Mouse (Mus musculus) hindbrain, embryonic 15.5 days (tissue): Measurements from ENCODE around the gene Gpsm1. TPM values are rescaled to one million over a fixed set of nuclear protein-coding genes. Genes with fewer than 3 reads are reported as not detected.

Source experiments
- ATAC-seq: fragments of 200-750 bp; cut with Nextera tagmentation; 2 replicates; pipeline ENCODE4 v1.8.0; 2017; ENCODE audit warnings: low read depth, moderate number of reproducible peaks, moderate TSS enrichment; ENCODE audit not compliant: low FRiP score
- H3K27ac ChIP-seq: fragments of 300-500 bp; sonication (generic); replicated peaks from 2 replicates; pipeline ENCODE4 v1.5.1; 2015; ENCODE audit warnings: mild to moderate bottlenecking, inconsistent platforms
- H3K27me3 ChIP-seq: fragments of 300-500 bp; sonication (generic); 2 replicates; pipeline ENCODE4 v1.6.1; 2015; ENCODE audit warnings: control low read depth, inconsistent platforms
- H3K36me3 ChIP-seq: fragments of 300-500 bp; sonication (generic); 2 replicates; pipeline ENCODE4 v1.6.1; 2015; ENCODE audit warnings: control low read depth, inconsistent platforms
- H3K4me1 ChIP-seq: fragments of 300-500 bp; sonication (generic); replicated peaks from 2 replicates; pipeline ENCODE4 v1.6.1; 2015; ENCODE audit warnings: control low read depth, inconsistent platforms
- H3K4me2 ChIP-seq: fragments of 300-500 bp; sonication (generic); 2 replicates; pipeline ENCODE4 v1.6.1; 2015; ENCODE audit warnings: moderate library complexity, mild to moderate bottlenecking, inconsistent platforms
- H3K4me3 ChIP-seq: fragments of 300-500 bp; sonication (generic); 2 replicates; pipeline ENCODE4 v1.5.1; 2015; ENCODE audit warnings: mild to moderate bottlenecking, inconsistent platforms
- H3K9ac ChIP-seq: fragments of 300-500 bp; sonication (generic); 2 replicates; pipeline ENCODE4 v1.6.1; 2015; ENCODE audit warnings: inconsistent platforms
- H3K9me3 ChIP-seq: fragments of 300-500 bp; sonication (generic); 2 replicates; pipeline ENCODE4 v1.6.1; 2016; ENCODE audit warnings: control low read depth, inconsistent platforms
- WGBS: fragments of 180-500 bp; shearing (Covaris S2); methylation state at CpG from one replicate; pipeline ENCODE4 v1.1.7; 2015; 5-methylcytosine and 5-hydroxymethylcytosine counted together
- polyA plus RNA-seq: library from polyadenylated mRNA; unstranded; fragments of >200 nt; fragmentation: Nextera tagmentation; extraction: Ambion mirVana; gene quantifications from 2 replicates; pipeline ENCODE4 v1.2.1, GENCODE M21; 2015

Gene Gpsm1
- polyA plus RNA-seq, 1 experiment from 2014 or later: 199 TPM

DNA sequence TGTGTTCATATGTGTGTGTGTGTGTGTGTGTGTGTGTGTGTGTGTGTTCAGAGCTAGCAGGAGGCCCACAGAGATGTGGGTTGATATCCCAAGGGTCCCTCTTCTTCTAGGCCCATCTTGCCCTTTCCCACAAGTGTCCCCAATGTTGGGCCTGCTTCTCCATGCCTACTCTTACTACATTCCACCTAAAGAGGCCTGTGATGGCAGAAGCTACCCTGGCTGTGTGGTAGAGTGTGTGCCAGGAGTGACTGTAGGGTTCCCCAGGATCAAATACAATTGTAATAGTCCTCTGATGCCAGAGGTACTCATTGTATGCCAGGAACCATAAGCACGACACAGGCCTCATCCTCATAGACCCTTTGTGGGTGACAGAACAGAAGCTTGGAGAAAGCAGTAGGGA is 1.9 kb upstream of the Gpsm1 start:
- Histone ChIP-seq H3K9me3 (no peaks in the 10 kb centered on the region), H3K27me3 (no peaks in the 10 kb centered on the region), H3K36me3 (no peaks in the 10 kb centered on the region), H3K27ac (no peak overlapping the region), H3K4me1 (peaks cover 34% of the 10 kb centered on the region), H3K4me3 (no peak overlapping the region), H3K4me2 (no peak overlapping the region), H3K9ac (no peak overlapping the region)
- ATAC-seq: no peak
- 90% methylated on average over 1 of the region's 1 CpGs for WGBS

DNA sequence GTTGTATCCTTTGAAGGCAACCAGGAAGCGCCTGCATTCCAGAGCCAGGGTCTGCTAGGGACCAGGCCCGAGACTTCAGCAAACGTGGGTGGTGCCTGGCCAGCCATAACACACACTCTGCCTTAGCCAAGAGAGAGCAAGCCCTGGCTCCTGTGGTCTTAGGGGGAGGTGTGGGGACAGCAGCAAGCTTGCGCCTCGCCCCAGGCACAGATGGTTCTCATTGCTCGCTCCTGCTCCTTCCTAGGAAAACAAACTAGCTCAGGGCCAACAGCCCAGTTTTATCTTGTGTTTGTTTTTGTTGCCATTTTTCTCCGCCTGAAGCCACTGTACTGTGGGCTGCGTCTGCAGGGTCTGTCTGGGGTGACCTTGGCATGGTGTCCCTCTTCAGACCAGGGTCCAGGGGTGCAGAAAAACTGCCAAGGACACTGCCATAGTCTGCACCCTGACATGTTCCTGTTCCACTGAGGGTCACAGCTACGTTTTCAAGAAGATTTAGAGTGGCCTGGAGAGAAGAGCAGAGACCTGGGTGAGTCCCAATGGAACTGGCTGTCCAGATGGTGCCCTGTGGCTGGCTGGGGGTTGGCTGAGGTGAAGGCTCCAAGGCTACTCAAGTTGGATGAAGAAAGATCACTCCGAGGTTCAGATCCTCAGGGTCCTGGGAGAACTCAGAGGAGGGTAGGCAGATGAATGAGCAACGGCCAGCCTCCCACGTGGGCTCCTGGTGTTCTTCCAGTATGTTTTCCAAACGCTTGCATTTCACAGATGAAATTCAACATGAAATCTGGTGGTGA is 839 bp upstream of the Gpsm1 start:
- Histone ChIP-seq H3K36me3 (no peaks in the 10 kb centered on the region), H3K9me3 (no peaks in the 10 kb centered on the region), H3K27ac (peak overlapping the region; percentile 91), H3K4me2 (peak overlapping the region; percentile 87), H3K9ac (peak overlapping the region; percentile 82; the same call in 1 of the 2 replicates), H3K4me3 (peak overlapping the region; percentile 63), H3K27me3 (no peaks in the 10 kb centered on the region), H3K4me1 (peaks cover 45% of the 10 kb centered on the region)
- WGBS: 57% methylated on average over 13 of the region's 13 CpGs
- ATAC-seq: no peak

DNA sequence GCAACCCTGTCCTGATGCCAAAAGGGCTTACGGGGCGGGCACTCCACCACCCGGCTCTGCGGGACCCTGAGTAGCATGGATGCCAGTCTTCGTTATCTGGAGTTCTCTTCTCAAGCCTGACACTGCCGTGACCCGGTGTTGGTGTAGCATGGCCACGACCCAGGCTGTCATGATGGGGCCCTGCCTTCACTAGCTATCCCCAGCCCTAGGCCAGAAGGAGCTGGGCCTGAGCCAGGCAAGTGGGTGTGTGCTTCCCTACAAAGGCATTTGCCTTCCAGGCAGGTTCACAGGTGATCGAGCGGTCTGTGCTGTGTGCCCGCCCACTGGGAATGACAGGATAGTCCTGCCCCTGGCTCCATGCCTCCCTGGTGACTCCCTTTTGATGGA is 603 bp downstream of the Gpsm1 start:
- Histone ChIP-seq H3K4me1 (peaks cover 57% of the 10 kb centered on the region), H3K9me3 (no peaks in the 10 kb centered on the region), H3K4me2 (peak overlapping the region; percentile 87), H3K9ac (peak overlapping the region; percentile 82), H3K27ac (peak overlapping the region; percentile 91), H3K36me3 (no peaks in the 10 kb centered on the region), H3K27me3 (no peaks in the 10 kb centered on the region), H3K4me3 (peak overlapping the region; percentile 63)
- WGBS: under 1% methylated on average over 11 of the region's 11 CpGs
- ATAC-seq: peak; percentile 59

DNA sequence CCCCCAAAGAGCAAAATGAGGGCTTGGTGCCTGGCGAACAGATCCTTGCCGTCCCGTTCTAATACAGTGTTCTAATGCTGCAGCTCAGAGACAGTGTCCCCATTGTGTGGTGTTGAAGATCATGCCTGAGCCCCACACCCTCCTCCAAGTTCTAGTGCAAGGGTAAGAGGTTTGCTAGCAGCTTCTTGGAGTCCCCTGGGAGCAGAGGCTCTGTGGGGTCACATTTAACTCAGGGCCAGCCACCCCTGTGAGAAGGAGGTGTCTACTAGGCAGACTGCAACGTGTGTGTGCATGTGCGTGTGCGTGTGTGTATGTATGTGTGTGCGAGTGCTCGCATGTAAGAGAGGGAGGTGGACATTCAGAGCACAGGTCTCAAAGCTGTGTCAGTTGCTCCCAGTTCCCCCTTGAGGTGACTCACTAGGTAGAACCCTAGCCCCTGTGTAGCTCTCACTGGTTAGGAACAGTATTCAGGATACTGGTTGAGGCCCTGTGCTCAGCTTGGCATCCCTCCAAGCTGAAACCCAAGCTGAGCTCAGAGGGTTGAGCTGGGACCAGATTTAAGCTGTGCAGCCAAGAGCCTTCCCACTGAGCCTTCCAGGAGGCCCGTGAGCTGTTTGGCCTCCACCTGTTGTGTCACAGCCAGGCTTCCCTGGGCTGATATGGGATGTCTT is 1.4 kb downstream of the Gpsm1 start:
- 39% methylated on average over 9 of the region's 9 CpGs for whole genome bisulfite sequencing
- peak overlapping the region; percentile 91 for H3K27ac ChIP-seq

DNA sequence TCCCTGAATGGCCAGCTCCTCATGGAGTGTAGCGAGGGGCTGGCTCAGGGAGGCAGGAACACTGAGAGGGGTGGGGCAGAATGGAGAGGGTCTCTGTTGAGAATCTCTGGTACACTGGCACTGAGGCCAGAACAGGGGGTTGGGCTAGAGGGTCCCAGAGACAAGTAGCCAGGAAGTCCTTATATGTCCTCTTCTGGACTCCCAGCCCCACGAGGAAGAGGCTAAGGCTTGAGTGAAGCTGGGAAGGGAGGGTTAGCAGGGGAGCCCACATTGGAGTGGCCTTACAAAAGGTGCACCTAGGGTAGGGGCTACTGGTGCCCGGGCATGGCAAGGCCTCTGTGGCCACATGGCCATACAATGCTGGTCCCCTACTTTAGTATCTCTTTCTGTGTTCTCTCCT is 2.1 kb downstream of the Gpsm1 start:
- peak overlapping the region; percentile 63 for H3K4me3 ChIP-seq
- H3K27me3 ChIP-seq: no peaks in the 10 kb centered on the region
- 60% methylated on average over 3 of the region's 3 CpGs for WGBS
- no peak for ATAC-seq
- peak overlapping the region; percentile 91; the same call in 1 of the 2 replicates for H3K27ac ChIP-seq
- no peaks in the 10 kb centered on the region for H3K9me3 ChIP-seq
- H3K4me2 ChIP-seq: peak overlapping the region; percentile 87
- H3K36me3 ChIP-seq: peaks cover 2% of the 10 kb centered on the region; the same call in 1 of the 2 replicates
- H3K4me1 ChIP-seq: peaks cover 61% of the 10 kb centered on the region
- peak overlapping the region; percentile 82 for H3K9ac ChIP-seq

More for the DNA sequence above, 1.4 kb downstream of the Gpsm1 start:
- ATAC-seq: no peak
- Histone ChIP-seq H3K4me2 (peak overlapping the region; percentile 87), H3K4me3 (peak overlapping the region; percentile 63), H3K27me3 (no peaks in the 10 kb centered on the region), H3K4me1 (peaks cover 61% of the 10 kb centered on the region), H3K9me3 (no peaks in the 10 kb centered on the region), H3K36me3 (no peaks in the 10 kb centered on the region), H3K9ac (peak overlapping the region; percentile 82)

DNA sequence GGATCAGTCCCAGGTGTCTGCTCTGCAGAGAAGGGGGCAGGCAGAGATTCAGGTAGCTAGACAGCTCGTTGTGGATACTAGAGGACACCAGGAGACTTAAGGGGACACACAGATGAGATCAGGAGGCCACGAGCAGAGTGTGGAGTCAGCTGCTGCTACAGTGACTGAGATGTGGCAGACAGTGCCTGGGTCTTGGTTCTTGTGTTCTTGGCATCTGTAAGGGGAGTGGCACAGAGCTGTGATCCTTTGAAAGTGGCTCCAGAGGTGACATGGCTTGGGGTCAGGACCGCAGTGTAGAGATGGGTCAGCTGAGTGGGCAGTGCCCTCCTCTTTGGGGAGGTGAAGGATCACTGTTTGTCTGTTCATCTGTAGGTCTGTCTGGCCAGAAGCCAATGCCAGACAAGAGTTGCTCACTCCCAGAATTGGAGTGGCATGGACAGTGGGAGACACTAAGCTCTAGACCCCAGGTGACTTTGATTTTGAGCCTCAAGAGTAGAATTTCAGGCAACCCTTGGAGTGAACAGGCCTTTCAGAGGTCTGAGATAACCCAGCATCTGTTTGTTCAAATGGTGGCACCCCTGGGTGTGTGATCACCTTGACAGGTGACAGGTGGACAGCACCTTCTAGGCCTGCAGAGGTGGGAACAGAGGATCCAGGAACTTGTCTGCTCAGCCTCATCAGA is 2.8 kb downstream of the Gpsm1 start:
- Histone ChIP-seq H3K27me3 (no peaks in the 10 kb centered on the region), H3K9ac (peak overlapping the region; percentile 17; the same call in 1 of the 2 replicates), H3K27ac (no peak overlapping the region), H3K36me3 (peaks cover 9% of the 10 kb centered on the region), H3K9me3 (no peaks in the 10 kb centered on the region), H3K4me1 (peaks cover 61% of the 10 kb centered on the region), H3K4me2 (peak overlapping the region; percentile 87), H3K4me3 (peak overlapping the region; percentile 63; the same call in 1 of the 2 replicates)
- WGBS: 94% methylated on average over 3 of the region's 3 CpGs
- no peak for ATAC-seq

DNA sequence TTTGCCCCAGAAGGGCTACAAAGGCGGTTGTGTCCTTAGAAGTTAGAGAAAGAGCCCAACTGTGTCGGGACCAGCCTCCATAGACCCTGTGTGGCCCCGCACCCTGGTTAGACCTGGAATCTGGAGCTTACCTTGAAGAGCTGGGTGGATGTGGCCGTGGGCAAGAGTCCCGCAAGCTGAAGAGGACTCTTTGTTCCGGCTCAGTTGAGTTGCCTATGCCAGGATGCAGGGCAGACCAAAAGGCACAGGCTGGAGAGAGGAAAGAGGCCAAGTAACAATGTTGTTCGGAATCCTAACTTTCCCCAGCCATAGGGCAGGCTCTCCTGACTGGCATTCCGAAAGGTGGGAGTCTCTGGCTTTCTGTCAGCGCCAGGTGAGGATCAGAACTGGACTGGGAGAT is 3.8 kb downstream of the Gpsm1 start:
- H3K36me3 ChIP-seq: peaks cover 19% of the 10 kb centered on the region
- peaks cover 61% of the 10 kb centered on the region for H3K4me1 ChIP-seq
- no peak overlapping the region for H3K4me3 ChIP-seq
- H3K27ac ChIP-seq: no peak overlapping the region
- 89% methylated on average over 9 of the region's 9 CpGs for WGBS
- H3K4me2 ChIP-seq: no peak overlapping the region
- no peaks in the 10 kb centered on the region for H3K9me3 ChIP-seq
- no peaks in the 10 kb centered on the region for H3K27me3 ChIP-seq
- ATAC-seq: no peak
- no peak overlapping the region for H3K9ac ChIP-seq

DNA sequence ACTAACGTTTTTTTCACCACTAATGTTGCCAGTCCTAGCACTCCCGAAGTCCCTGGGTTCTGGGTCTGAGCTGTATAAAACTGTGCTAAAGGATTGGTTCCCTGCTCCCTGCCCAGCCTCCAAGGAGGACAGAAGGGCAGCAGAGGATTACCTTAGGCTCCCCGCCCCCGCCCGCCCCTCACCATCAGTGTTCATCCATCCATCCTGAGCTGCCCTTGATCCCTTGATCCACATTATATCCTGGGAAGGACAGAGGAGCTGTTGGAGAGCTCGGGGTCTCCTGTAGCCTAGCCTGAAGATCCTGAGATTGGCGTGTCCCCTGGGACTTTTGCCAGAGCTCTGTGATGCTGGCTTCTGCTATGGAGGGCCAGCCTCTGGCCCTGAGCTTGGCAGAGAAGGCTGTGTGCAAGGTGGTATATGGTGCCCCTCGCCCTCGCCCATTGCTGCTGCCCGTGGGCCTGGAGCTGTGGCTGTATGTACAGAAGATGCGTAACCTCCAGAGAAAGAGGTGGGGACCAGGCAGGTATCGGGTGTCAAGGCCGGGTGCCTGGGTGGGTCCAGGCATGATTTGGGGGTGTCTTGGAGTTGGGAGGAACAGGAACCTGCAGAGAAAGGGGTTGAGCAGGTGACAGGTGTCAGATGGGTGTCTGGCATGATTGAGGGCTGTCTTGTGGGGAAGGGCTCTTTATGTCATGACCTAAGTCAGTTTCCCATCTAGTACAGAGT is 4.4 kb downstream of the Gpsm1 start:
- Histone ChIP-seq H3K9ac (no peak overlapping the region), H3K27me3 (no peaks in the 10 kb centered on the region), H3K36me3 (peaks cover 25% of the 10 kb centered on the region), H3K9me3 (no peaks in the 10 kb centered on the region), H3K4me2 (no peak overlapping the region), H3K27ac (no peak overlapping the region), H3K4me3 (no peak overlapping the region), H3K4me1 (peaks cover 57% of the 10 kb centered on the region)
- WGBS: 88% methylated on average over 13 of the region's 13 CpGs
- no peak for ATAC-seq

DNA sequence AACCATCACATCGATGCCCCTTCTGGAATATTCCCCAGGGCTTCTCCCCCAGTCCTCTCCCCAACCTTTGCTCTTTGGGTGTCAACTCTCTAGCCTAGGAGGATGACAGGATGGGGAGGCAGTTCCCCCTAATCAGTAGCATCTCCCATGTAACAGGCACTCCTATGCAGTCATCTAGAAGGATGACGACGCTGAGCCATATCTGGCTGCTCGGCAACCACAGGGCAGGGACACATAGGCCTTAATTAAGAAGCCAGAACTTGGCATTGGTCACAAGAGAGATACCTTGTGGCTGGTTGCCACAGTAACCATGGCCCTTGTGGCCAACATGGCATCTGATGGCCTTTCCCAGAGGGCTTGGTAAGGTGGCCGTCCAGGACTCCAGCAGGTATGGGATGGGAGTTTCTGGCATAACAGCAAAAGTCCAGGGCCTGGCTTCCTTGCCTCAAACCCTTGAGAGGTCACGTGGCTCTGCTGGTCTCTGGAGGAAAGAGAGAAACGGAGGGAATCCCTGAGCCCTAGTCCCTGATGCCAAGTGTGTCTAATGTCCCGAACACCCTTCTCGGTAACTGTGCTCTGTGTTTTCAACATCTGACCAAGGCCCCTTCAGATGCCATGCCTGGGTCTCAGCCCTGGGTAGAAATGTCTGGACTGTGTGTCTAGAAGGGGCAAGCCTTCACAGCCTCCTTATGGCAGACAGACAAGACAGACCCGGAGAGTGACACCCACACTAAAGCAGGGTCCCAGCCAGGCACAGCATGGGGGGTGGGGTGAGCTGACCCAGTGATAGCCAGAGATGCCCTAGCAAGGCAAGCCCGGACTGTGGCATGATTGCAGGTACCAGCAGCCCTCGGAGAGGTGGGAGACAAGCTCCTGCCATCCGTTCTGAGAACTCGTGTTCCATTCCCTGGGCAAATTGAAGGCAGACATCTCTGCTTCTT is 5.2 kb downstream of the Gpsm1 start:
- Histone ChIP-seq H3K36me3 (peaks cover 32% of the 10 kb centered on the region), H3K9me3 (no peaks in the 10 kb centered on the region), H3K27ac (no peak overlapping the region), H3K9ac (no peak overlapping the region), H3K4me2 (no peak overlapping the region), H3K27me3 (no peaks in the 10 kb centered on the region), H3K4me3 (no peak overlapping the region), H3K4me1 (peaks cover 52% of the 10 kb centered on the region)
- no peak for ATAC-seq
- 77% methylated on average over 14 of the region's 14 CpGs for WGBS

DNA sequence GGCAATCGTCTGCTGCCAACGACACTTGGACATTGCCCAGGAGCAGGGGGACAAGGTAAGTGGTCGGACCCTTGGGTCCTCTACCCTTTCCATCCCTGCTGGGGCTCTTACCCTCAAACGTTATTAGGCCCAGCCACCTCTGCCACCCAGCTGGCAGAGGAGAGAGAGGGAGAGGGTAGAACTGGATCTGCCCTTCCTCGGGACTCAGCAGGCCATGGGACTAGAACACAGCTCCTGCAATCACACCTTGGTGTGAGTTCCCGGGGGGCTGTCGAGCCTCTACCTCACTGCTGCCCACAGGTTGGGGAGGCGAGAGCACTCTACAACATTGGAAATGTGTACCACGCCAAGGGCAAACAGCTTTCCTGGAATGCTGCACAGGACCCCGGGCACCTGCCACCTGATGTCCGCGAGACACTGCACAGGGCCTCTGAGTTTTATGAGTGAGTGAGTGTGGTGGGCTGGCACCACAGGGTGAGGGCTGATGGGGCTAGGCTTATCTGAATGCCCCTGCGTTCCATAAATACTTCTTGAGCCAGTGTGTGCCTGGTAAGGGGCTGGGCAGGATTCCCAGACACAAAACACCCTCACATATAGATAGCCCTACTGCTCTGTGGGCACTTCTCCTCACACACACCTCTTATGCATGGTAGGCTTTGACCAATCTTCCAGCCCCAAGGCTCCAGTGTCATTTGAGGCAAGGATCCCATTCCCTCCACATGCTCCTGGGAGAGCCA is 8.4 kb downstream of the Gpsm1 start:
- ATAC-seq: no peak
- no peak overlapping the region for H3K27ac ChIP-seq
- no peak overlapping the region for H3K4me2 ChIP-seq
- no peak overlapping the region for H3K4me3 ChIP-seq
- peaks cover 26% of the 10 kb centered on the region for H3K4me1 ChIP-seq
- no peaks in the 10 kb centered on the region for H3K27me3 ChIP-seq
- peaks cover 59% of the 10 kb centered on the region for H3K36me3 ChIP-seq
- H3K9me3 ChIP-seq: no peaks in the 10 kb centered on the region
- WGBS: 92% methylated on average over 13 of the region's 13 CpGs
- H3K9ac ChIP-seq: no peak overlapping the region
